Mouse (Mus musculus) heart, postnatal 0 days (tissue): ENCODE data around the gene Cd274.

Source experiments
- CTCF ChIP-seq: IDR thresholded peaks from 2 replicates; pipeline ENCODE4 v1.5.1; 2016; ENCODE audit warnings: antibody characterized with exemption, control low read depth, low read depth
- EP300 ChIP-seq: IDR thresholded peaks from 2 replicates; pipeline ENCODE4 v1.6.1; 2016; ENCODE audit warnings: antibody characterized with exemption, low read depth

- TF ChIP-seq CTCF = no peak
- no peak for TF ChIP-seq EP300
Measured at GRCm38 (mm10) chr19:29393333-29393732, 26.1 kb downstream of the Cd274 start.
